ENCODE assay signal across 23 mouse cellular contexts in the genomic region with DNA sequence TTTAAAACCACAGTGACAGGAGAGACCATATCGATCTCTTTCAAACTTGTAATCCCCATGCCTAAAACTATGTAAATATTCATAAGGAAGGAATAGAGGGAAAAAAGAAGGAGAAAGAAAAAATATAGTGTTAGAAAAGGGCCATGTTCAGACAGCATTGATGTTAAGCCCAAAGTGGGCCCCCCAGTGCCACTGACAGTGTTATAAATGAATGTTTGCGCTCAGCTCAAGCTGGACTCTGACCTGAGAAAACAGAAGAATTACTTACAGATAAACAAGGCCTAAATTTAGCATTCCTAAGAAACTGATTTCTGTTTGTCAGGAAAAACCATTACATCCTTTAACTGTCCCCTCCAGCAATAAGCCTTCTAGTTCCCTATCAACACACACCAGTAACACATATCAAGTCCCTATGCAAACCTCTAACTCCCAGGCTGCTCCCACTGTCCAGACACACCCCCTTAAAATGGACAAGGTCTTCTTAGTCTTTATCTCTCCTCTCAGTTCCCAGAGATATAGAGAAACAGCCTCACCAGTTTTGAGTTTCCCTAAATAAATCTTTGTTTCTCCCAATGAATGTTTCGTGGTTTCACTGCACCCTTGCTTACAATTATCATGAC.
DNase-seq lines count a peak whose midpoint lies in the region; ATAC-seq and TF ChIP-seq lines count a peak whose summit lies in the region.
"Had no signal": no experiment of that assay in that cellular context is flagged by ENCODE, and none has a peak within 500 bp of the region (broad histone marks: within the 10 kb centered on the region; RNA-seq: fewer than 3 reads in every experiment).

No protein-coding gene starts in this region.

- no peaks in the 10 kb centered on the region for H3K4me1 ChIP-seq in liver, embryonic 11.5 days (replicated peaks; ENCODE audit: control insufficient read depth, insufficient read depth, low read length)
- H3K4me1 ChIP-seq in liver, postnatal 0 days (ENCODE audit: insufficient read depth) = no peaks in the 10 kb centered on the region
- H3K4me1 ChIP-seq in intestine, embryonic 15.5 days (replicated peaks) = 0 out of 2 replicates have a peak, but pooled peaks cover 5% of the 10 kb centered on the region
- H3K4me1 ChIP-seq in liver, embryonic 13.5 days (replicated peaks) = peaks cover 9% of the 10 kb centered on the region; the same call in 1 of the 2 replicates
- H3K4me1 ChIP-seq: hindbrain, embryonic 12.5 days; hindbrain, embryonic 15.5 days had no signal

- no peaks in the 10 kb centered on the region for H3K9me3 ChIP-seq in liver, embryonic 11.5 days (ENCODE audit: control insufficient read depth, low read length)
- no peaks in the 10 kb centered on the region for H3K9me3 ChIP-seq in liver, postnatal 0 days (ENCODE audit: low read length)
- no peaks in the 10 kb centered on the region for H3K9me3 ChIP-seq in intestine, embryonic 15.5 days
- no peaks in the 10 kb centered on the region for H3K9me3 ChIP-seq in liver, embryonic 13.5 days (replicated peaks)
- H3K9me3 ChIP-seq: hindbrain, embryonic 12.5 days; hindbrain, embryonic 15.5 days had no signal

- 65% methylated on average over 3 of the region's 3 CpGs for WGBS in liver, embryonic 11.5 days
- 50% methylated on average over 3 of the region's 3 CpGs for WGBS in liver, postnatal 0 days (ENCODE audit: insufficient replicate concordance)
- WGBS in intestine, embryonic 15.5 days = 44% methylated on average over 3 of the region's 3 CpGs
- WGBS in liver, embryonic 13.5 days (ENCODE audit: insufficient replicate concordance) = 41% methylated on average over 3 of the region's 3 CpGs

- no peak for TF ChIP-seq EP300 in liver, postnatal 0 days (IDR thresholded peaks at IDR 0.05; ENCODE audit: low read depth)

- no peaks in the 10 kb centered on the region for H3K36me3 ChIP-seq in liver, embryonic 11.5 days (ENCODE audit: control insufficient read depth, insufficient read depth, low read length)
- no peaks in the 10 kb centered on the region for H3K36me3 ChIP-seq in liver, postnatal 0 days (replicated peaks; ENCODE audit: insufficient read depth, low read length)
- H3K36me3 ChIP-seq in intestine, embryonic 15.5 days = no peaks in the 10 kb centered on the region
- no peaks in the 10 kb centered on the region for H3K36me3 ChIP-seq in liver, embryonic 13.5 days
- H3K36me3 ChIP-seq: hindbrain, embryonic 12.5 days; hindbrain, embryonic 15.5 days had no signal

- no peak overlapping the region for H3K9ac ChIP-seq in liver, embryonic 11.5 days (ENCODE audit: low read depth, low read length)
- no peak overlapping the region for H3K9ac ChIP-seq in liver, postnatal 0 days (replicated peaks)
- no peak overlapping the region for H3K9ac ChIP-seq in intestine, embryonic 15.5 days
- H3K9ac ChIP-seq in liver, embryonic 13.5 days = no peak overlapping the region
- H3K9ac ChIP-seq: forebrain, postnatal 0 days; hindbrain, embryonic 12.5 days; hindbrain, embryonic 15.5 days had no signal

- no peak overlapping the region for H3K4me3 ChIP-seq in liver, embryonic 11.5 days (ENCODE audit: low read depth, low read length)
- H3K4me3 ChIP-seq in liver, postnatal 0 days (ENCODE audit: low read depth, low read length) = no peak overlapping the region
- no peak overlapping the region for H3K4me3 ChIP-seq in intestine, embryonic 15.5 days (replicated peaks)
- H3K4me3 ChIP-seq in liver, embryonic 13.5 days (replicated peaks) = no peak overlapping the region
- H3K4me3 ChIP-seq: gastrocnemius, adult 2 months; hindbrain, embryonic 12.5 days; hindbrain, embryonic 15.5 days had no signal

- no peak overlapping the region for H3K4me2 ChIP-seq in liver, embryonic 11.5 days
- H3K4me2 ChIP-seq in liver, postnatal 0 days (ENCODE audit: low read depth, low read length) = no peak overlapping the region
- no peak overlapping the region for H3K4me2 ChIP-seq in intestine, embryonic 15.5 days (replicated peaks)
- H3K4me2 ChIP-seq in liver, embryonic 13.5 days = no peak overlapping the region
- H3K4me2 ChIP-seq: heart, embryonic 11.5 days; hindbrain, embryonic 12.5 days; hindbrain, embryonic 15.5 days had no signal

- peak; percentile 75 for ATAC-seq in liver, embryonic 11.5 days (replicated peaks; ENCODE audit: low FRiP score)
- ATAC-seq in liver, postnatal 0 days = no peak
- ATAC-seq in intestine, embryonic 15.5 days = peak; percentile 80
- peak; percentile 86 for ATAC-seq in liver, embryonic 13.5 days (ENCODE audit: low read depth)
- ATAC-seq: forebrain, embryonic 14.5 days; forebrain, postnatal 0 days; Patski had no signal

- H3K27me3 ChIP-seq in liver, embryonic 11.5 days (replicated peaks; ENCODE audit: control insufficient read depth, insufficient read depth, low read length) = no peaks in the 10 kb centered on the region
- no peaks in the 10 kb centered on the region for H3K27me3 ChIP-seq in liver, postnatal 0 days (ENCODE audit: insufficient read depth, low read length)
- H3K27me3 ChIP-seq in intestine, embryonic 15.5 days (replicated peaks) = no peaks in the 10 kb centered on the region
- H3K27me3 ChIP-seq in liver, embryonic 13.5 days = no peaks in the 10 kb centered on the region
- H3K27me3 ChIP-seq: hindbrain, embryonic 12.5 days; hindbrain, embryonic 15.5 days had no signal

- no peak overlapping the region for H3K27ac ChIP-seq in liver, embryonic 11.5 days (ENCODE audit: low read depth, low read length)
- no peak overlapping the region for H3K27ac ChIP-seq in liver, postnatal 0 days (ENCODE audit: low read depth)
- no peak overlapping the region for H3K27ac ChIP-seq in intestine, embryonic 15.5 days
- H3K27ac ChIP-seq in liver, embryonic 13.5 days = no peak overlapping the region
- H3K27ac ChIP-seq: gastrocnemius, adult 2 months; hindbrain, embryonic 12.5 days; hindbrain, embryonic 15.5 days had no signal

- no peak for DNase-seq in liver, embryonic 11.5 days (ENCODE audit: low spot score)
- no peak for DNase-seq in liver, postnatal 0 days
- no peak for DNase-seq in liver, embryonic 13.5 days
- DNase-seq in cerebellum, postnatal 14 days = no peak
- no peak for DNase-seq in testis, postnatal 10 days (ENCODE audit: low spot score)
- DNase-seq in kidney, adult 18-20 months = no peak
- DNase-seq: adrenal gland, adult 2 months; adrenal gland, postnatal 14 days; cerebellum, adult 11 months; cerebellum, adult 2 months; cerebellum, adult 9-11 months; cerebellum, postnatal 36 days; embryo, embryonic 11 days; forebrain, postnatal 0 days; gastrocnemius, adult 2 months; gastrocnemius, postnatal 14 days; heart, adult 11 months had no signal

- TF ChIP-seq CTCF in liver, postnatal 0 days (IDR thresholded peaks at IDR 0.05; ENCODE audit: low read depth) = no peak
